Mouse (Mus musculus) MEL-GATA-1-ER (cell line): ENCODE results near the gene Igfbp2.

Experiments used
- DNase-seq: peaks from one replicate; pipeline ENCODE4 v3.0.0-alpha.2; 2012; ENCODE audit warnings: low read depth; ENCODE audit errors: extremely low read depth

Gene Igfbp2

GRCm38 (mm10) chr1:72823751-72824706 is at the start of gene Igfbp2:
Gene Igfbp2, plus strand, starts transcription at chr1:72824503.
- DNase-seq = no peak

- DNase-seq = no peak
Measured at GRCm38 (mm10) chr1:72778789-72779188, 45.5 kb upstream of the Igfbp2 start.

GRCm38 (mm10) chr1:72780720-72781119 is 43.6 kb upstream of the Igfbp2 start:
- DNase-seq = no peak

DNA sequence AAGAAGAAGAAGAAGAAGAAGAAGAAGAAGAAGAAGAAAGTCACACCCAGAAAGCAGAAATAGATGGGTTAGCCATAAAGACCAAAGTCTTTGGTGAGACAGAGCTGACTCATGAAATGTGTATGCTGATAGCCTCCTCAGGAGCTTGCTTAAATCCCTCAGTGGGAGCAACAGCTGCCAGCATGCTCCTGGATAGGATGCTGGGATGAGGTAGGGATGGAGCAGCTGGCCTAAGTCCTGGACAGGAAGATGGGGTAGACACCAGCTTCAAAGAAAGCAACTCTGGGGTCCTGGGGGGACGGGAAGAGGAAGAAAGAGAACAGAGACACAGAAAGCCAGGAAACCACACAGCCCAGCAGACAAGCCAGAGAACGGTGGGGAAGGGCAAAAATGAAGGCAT is 41.0 kb upstream of the Igfbp2 start:
- DNase-seq = no peak

DNA sequence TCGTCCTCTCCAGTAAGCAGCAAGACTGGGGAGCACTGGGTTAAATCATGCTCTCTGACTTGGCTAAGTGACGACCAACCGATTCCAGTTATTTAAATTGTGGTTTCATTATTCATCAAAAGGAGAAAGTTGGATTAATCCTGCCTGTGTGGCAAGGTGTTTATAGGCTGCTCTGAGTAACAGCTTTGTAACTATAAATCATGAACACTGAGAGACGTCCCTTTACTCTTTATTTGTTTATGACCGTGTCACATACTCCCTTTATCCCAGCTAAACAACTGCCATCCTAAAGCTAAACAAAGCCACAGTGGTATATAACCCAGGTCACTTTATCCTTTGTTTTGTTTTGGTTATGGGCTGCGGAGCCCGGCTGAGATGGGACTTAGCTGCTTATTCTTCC is 40.3 kb upstream of the Igfbp2 start:
- no peak for DNase-seq

GRCm38 (mm10) chr1:72790670-72791069 is 33.6 kb upstream of the Igfbp2 start:
- DNase-seq = no peak

DNA sequence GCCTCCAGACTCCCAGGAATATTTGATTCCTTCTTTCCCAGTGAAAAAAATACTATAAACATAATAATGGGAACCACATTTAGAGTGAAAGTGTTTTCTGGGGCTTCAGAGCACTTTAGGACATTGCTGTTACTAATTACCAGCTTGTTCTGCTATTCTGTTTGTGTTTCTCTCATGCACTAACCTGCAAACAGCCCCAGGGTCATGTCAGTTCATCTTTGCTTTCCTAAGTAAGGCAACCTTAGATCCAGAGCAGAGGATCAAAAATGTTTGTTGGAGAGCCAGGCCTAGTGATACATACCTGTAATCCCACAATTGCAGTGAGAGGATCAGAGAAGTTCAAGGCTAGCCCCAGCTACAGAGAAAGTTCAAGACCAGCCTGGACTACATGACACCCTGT is 32.6 kb upstream of the Igfbp2 start:
- DNase-seq = no peak

- no peak for DNase-seq
Measured at GRCm38 (mm10) chr1:72792262-72792661, 32.0 kb upstream of the Igfbp2 start.

DNA sequence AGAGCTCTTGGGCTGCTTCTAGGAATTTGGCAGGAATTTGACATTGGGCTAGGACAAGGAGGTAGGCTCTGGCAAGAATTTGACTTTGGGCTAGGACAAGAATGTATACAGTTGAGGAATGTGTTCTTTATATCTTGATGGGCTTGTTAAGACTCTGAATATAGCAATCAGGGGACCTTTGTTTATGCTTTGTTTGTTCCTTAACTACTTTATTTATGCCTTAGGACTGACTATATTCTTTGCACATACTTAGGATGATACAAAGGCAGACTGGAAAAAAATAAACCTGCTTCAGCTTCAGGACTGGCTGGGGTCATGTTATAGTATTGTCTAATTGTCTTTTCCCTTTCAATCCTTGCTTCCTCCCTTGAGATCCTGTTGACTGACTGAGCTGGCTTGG is 31.1 kb upstream of the Igfbp2 start:
- DNase-seq = no peak

- DNase-seq = no peak
Measured at GRCm38 (mm10) chr1:72796128-72796527, 28.2 kb upstream of the Igfbp2 start.

GRCm38 (mm10) chr1:72797102-72797665 is 27.1 kb upstream of the Igfbp2 start:
- no peak for DNase-seq

GRCm38 (mm10) chr1:72798441-72798840 is 25.9 kb upstream of the Igfbp2 start:
- no peak for DNase-seq

GRCm38 (mm10) chr1:72804031-72804430 is 20.3 kb upstream of the Igfbp2 start:
- DNase-seq = no peak

DNA sequence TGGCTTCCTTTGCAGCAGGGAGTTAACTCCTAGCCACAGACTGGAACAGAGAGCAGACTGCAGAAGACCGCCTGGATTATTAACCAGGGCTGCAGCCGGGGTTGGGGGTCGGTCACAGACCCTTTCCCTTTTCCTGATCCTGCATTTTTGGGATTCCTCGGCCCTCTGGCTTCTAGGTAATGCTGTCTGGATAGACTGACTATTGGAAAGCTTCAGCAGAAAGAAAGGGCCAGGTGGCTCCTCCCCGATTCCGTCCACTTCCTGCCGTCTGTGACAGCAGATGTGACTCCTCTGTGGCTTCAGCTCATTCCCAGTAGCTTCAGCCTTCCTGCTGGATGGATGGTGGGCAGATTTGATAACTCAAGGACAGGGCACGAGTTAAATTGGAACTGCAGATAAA is 19.3 kb upstream of the Igfbp2 start:
- DNase-seq = no peak

DNA sequence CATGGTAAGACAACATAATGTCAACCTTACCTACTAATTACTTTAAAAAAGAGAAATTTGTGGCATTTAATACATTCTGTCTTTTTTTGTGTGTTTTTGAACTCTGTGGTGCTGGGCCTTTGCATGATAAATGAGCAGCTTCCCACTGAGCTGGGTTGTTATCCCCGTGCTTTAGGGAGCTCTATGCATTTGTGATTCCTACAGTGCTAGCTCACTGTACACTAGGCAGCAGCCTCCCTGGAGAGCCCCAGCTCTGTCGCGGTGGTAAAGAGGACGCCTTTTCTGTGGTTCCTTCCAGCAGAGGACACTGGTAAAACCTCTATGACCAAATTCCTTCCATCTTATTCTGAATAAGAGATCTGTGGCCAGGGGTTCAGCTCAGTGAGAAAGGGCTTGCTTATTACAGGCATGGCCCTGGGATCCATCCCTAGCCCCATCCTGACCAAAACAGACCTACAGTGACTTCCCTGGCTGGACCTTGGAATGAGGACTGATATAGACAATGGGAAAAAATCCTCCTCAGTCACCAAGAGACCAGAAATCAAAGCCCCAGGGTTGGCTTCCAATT is 18.7 kb upstream of the Igfbp2 start:
- no peak for DNase-seq

DNA sequence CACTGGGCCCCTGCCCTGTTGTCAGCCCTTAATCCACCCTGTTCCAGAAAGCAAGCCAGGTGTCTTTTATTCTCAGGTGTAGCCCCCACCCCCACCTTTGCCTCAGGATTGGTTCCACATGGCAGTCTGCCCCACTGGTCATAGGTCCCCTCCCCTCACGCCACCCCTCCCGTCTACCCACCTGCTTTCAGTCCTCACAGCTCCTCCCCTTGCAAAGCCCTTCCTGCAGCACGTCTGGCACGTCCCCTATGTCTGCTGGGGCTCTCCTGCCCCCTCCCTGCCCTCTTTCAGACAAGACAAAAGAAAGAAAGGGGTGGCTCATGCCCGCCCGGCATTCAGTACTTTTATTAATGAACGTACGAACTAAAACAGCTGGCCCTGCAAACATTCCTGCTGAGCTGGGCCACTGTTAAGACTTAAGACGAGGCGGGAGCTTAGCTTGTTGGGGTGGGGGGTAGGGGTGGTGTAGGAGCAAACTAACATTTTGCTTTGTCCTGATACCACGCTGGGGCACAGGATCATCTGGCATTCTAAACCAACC is 18.2 kb upstream of the Igfbp2 start:
- no peak for DNase-seq

- DNase-seq = no peak
Measured at GRCm38 (mm10) chr1:72809304-72809703, 15.0 kb upstream of the Igfbp2 start.

DNA sequence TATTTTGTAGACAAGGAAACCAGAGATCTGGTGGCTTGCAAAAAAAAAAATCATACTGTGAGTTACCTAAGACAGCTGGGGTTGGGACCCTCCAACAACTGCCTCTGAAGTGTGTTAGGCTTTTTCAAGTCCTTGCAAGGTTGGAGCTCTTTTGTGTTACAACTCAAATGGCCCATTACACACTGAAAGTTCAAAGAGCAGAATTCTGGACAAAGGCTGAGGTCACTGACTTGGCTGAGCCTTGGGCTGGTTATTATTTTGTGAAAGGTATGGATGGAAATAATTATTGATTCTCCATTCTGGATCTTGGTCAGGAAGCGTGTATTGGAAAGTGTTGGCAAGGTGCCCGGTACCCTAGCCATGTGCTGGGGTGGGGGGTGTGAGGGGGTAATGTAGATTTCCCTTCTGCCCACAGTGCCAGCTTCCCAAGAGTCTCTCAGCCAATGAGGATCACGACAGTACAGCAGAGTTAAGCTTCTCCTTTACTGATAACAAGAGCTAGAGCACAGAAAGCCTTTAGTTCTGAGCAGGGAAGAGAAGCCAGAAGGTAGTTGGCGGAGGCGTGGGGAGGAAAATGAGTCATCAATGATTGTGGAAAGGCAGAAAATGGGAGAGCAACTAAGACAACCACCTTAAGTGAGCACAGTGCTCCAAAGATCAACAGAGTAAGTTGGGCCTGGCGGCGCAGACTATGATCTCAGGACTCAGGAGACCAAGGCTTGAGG is 14.2 kb upstream of the Igfbp2 start:
- no peak for DNase-seq

- no peak for DNase-seq
Measured at GRCm38 (mm10) chr1:72811061-72811460, 13.2 kb upstream of the Igfbp2 start.

- DNase-seq = no peak
Measured at GRCm38 (mm10) chr1:72813089-72813638, 11.1 kb upstream of the Igfbp2 start.
